Mouse (Mus musculus): ENCODE measurements around the gene Prkacb.

The Prkacb gene

GRCm38 (mm10) chr3:146719696-146720095 is 93.1 kb downstream of the Prkacb start:
- DNase-seq (ENCODE audit: low spot score) = no peak

- DNase-seq (ENCODE audit: low spot score) = no peak
Measured at GRCm38 (mm10) chr3:146718251-146718650, 94.5 kb downstream of the Prkacb start.

- no peak for DNase-seq (ENCODE audit: low spot score)
Measured at GRCm38 (mm10) chr3:146712305-146712704, 100.5 kb downstream of the Prkacb start.

GRCm38 (mm10) chr3:146711559-146711958 is 101.2 kb downstream of the Prkacb start:
- no peak for DNase-seq (ENCODE audit: low spot score)

GRCm38 (mm10) chr3:146711084-146711483 is 101.7 kb downstream of the Prkacb start:
- DNase-seq (ENCODE audit: low spot score) = no peak

GRCm38 (mm10) chr3:146709086-146709485 is 103.7 kb downstream of the Prkacb start:
- DNase-seq (ENCODE audit: low spot score) = no peak

GRCm38 (mm10) chr3:146708381-146708780 is 104.4 kb downstream of the Prkacb start:
- no peak for DNase-seq (ENCODE audit: low spot score)

- no peak for DNase-seq (ENCODE audit: low spot score)
Measured at GRCm38 (mm10) chr3:146704099-146704498, 108.7 kb downstream of the Prkacb start.

- no peak for DNase-seq (ENCODE audit: low spot score)
Measured at GRCm38 (mm10) chr3:146700051-146700450, 112.7 kb downstream of the Prkacb start.

GRCm38 (mm10) chr3:146698982-146699381 is 113.8 kb downstream of the Prkacb start:
- no peak for DNase-seq (ENCODE audit: low spot score)

- no peak for DNase-seq (ENCODE audit: low spot score)
Measured at GRCm38 (mm10) chr3:146692547-146692946, 120.2 kb downstream of the Prkacb start.

GRCm38 (mm10) chr3:146687121-146687725 is 125.6 kb downstream of the Prkacb start:
- DNase-seq (ENCODE audit: low spot score) = no peak

- no peak for DNase-seq (ENCODE audit: low spot score)
Measured at GRCm38 (mm10) chr3:146686428-146686827, 126.4 kb downstream of the Prkacb start.

- DNase-seq (ENCODE audit: low spot score) = peak; percentile 4
Measured at GRCm38 (mm10) chr3:146684811-146685675, 127.7 kb downstream of the Prkacb start, which contains the start of gene Samd13. TSS of gene Samd13 (minus strand) at chr3:146685592.

GRCm38 (mm10) chr3:146683095-146683494 is 129.7 kb downstream of the Prkacb start:
- DNase-seq (ENCODE audit: low spot score) = no peak

GRCm38 (mm10) chr3:146682140-146682651 is 130.6 kb downstream of the Prkacb start:
- peak; percentile 14 for DNase-seq (ENCODE audit: low spot score)

- DNase-seq (ENCODE audit: low spot score) = no peak
Measured at GRCm38 (mm10) chr3:146681696-146682095, 131.1 kb downstream of the Prkacb start.

GRCm38 (mm10) chr3:146680625-146681024 is 132.2 kb downstream of the Prkacb start:
- no peak for DNase-seq (ENCODE audit: low spot score)

- DNase-seq (ENCODE audit: low spot score) = no peak
Measured at GRCm38 (mm10) chr3:146679646-146680045, 133.1 kb downstream of the Prkacb start.

Data from lung, postnatal 25 days (tissue).